Mouse (Mus musculus) kidney, adult 2 months (tissue): Measurements from ENCODE around the gene Fam193a.

Experiments used
- CTCF ChIP-seq: fragments of 200-500 bp; conservative IDR thresholded peaks from 2 replicates; pipeline ENCODE4 v1.5.1; 2011; ENCODE audit warnings: low read depth, mild to moderate bottlenecking, control low read depth, low read length, moderate library complexity, mixed read lengths; ENCODE audit not compliant: insufficient read depth, insufficient read length
- POLR2A ChIP-seq: fragments of 200-500 bp; IDR thresholded peaks from one replicate; pipeline ENCODE4 v1.6.1; 2011; ENCODE audit warnings: low read depth, low read length, control low read depth

DNA sequence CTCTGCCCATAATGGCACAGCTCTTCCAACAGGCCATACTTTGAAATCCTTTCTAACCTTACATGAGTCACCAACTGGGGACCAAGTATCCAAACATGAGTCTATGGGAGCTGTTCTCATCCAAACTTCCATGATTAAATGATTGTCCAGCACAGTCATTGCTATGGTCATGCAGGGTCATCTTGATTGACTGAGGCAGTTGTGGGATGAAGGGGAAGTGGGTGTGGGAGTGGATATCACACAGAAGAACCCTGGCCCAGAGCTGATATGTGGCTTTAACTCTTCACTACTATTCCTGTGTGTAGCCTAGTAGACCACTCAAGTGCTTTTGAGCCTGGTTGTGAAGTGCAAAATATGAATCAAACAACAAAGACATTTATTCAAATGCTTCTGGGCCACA, 145.4 kb downstream of the Fam193a start:
- TF ChIP-seq POLR2A: no peak
- no peak for TF ChIP-seq CTCF
